ENCODE assay signal across 11 mouse cellular contexts in genomic region chr7:30531291-30531815, GRCm38 (mm10). TPM values are rescaled to one million over a fixed set of nuclear protein-coding genes. Genes with fewer than 3 reads are reported as not detected.
DNase-seq lines count a peak whose midpoint lies in the region; ATAC-seq and TF ChIP-seq lines count a peak whose summit lies in the region.
"Had no signal": no experiment of that assay in that cellular context is flagged by ENCODE, and none has a peak within 500 bp of the region (broad histone marks: within the 10 kb centered on the region; RNA-seq: fewer than 3 reads in every experiment).

No protein-coding gene starts in this region.

- peaks cover 44% of the 10 kb centered on the region for H3K4me1 ChIP-seq in forebrain, embryonic 15.5 days
- H3K4me1 ChIP-seq in hindbrain, embryonic 13.5 days (replicated peaks): peaks cover 53% of the 10 kb centered on the region
- peaks cover 14% of the 10 kb centered on the region for H3K4me1 ChIP-seq in midbrain, postnatal 0 days (ENCODE audit: insufficient read depth, low read length)
- H3K4me1 ChIP-seq in cerebellum, adult 2 months (ENCODE audit: control insufficient read depth, insufficient read depth, low read length): peaks cover 5% of the 10 kb centered on the region

- 84% methylated on average over 9 of the region's 9 CpGs for WGBS in forebrain, embryonic 15.5 days
- WGBS in hindbrain, embryonic 13.5 days: 86% methylated on average over 9 of the region's 9 CpGs
- 86% methylated on average over 9 of the region's 9 CpGs for WGBS in midbrain, postnatal 0 days
- 83% methylated on average over 9 of the region's 9 CpGs for WGBS in cerebellum, adult 2 months

- no peak overlapping the region for H3K4me3 ChIP-seq in forebrain, embryonic 15.5 days
- H3K4me3 ChIP-seq in hindbrain, embryonic 13.5 days: peak overlapping the region; percentile 75
- no peak overlapping the region for H3K4me3 ChIP-seq in midbrain, postnatal 0 days (ENCODE audit: low read depth, low read length)
- H3K4me3 ChIP-seq in cerebellum, adult 2 months (replicated peaks; ENCODE audit: insufficient read depth, low read depth, low read length): no peak overlapping the region
- H3K4me3 ChIP-seq: erythroblast, embryonic 14.5 days had no signal

- no peak for TF ChIP-seq POLR2A in cerebellum, adult 2 months (IDR thresholded peaks at IDR 0.05; ENCODE audit: borderline replicate concordance, insufficient read depth, low read length)

- peaks cover 60% of the 10 kb centered on the region for H3K36me3 ChIP-seq in forebrain, embryonic 15.5 days
- peaks cover 68% of the 10 kb centered on the region for H3K36me3 ChIP-seq in hindbrain, embryonic 13.5 days
- H3K36me3 ChIP-seq in midbrain, postnatal 0 days (ENCODE audit: insufficient read depth, low read length): peaks cover 56% of the 10 kb centered on the region

- H3K9me3 ChIP-seq in forebrain, embryonic 15.5 days: no peaks in the 10 kb centered on the region
- H3K9me3 ChIP-seq in hindbrain, embryonic 13.5 days: no peaks in the 10 kb centered on the region
- no peaks in the 10 kb centered on the region for H3K9me3 ChIP-seq in midbrain, postnatal 0 days (ENCODE audit: low read length)

- no peak for ATAC-seq in forebrain, embryonic 15.5 days (replicated peaks)
- ATAC-seq in hindbrain, embryonic 13.5 days (ENCODE audit: low FRiP score): no peak
- ATAC-seq in midbrain, postnatal 0 days (ENCODE audit: low FRiP score): no peak
- no peak for ATAC-seq in megakaryocyte, adult 5-6 weeks (ENCODE audit: poor library complexity, severe bottlenecking)

- H3K27ac ChIP-seq in forebrain, embryonic 15.5 days (replicated peaks): no peak overlapping the region
- H3K27ac ChIP-seq in hindbrain, embryonic 13.5 days: no peak overlapping the region
- H3K27ac ChIP-seq in midbrain, postnatal 0 days (ENCODE audit: low read depth, low read length): no peak overlapping the region
- no peak overlapping the region for H3K27ac ChIP-seq in cerebellum, adult 2 months (ENCODE audit: insufficient read depth, low read length)

- peak; percentile 57 for DNase-seq in layer of hippocampus, adult 9-11 months
- no peak for DNase-seq in layer of hippocampus, adult 9-10 months (ENCODE audit: low spot score)
- DNase-seq in midbrain, postnatal 0 days (ENCODE audit: low spot score): no peak
- no peak for DNase-seq in cerebellum, adult 2 months
- DNase-seq: adrenal gland, adult 2 months; cerebellum, adult 11-12 months; lung, adult 2 months had no signal

- H3K27me3 ChIP-seq in forebrain, embryonic 15.5 days: no peaks in the 10 kb centered on the region
- no peaks in the 10 kb centered on the region for H3K27me3 ChIP-seq in hindbrain, embryonic 13.5 days
- no peaks in the 10 kb centered on the region for H3K27me3 ChIP-seq in midbrain, postnatal 0 days (ENCODE audit: insufficient read depth, low read length)
- H3K27me3 ChIP-seq in cerebellum, adult 2 months (ENCODE audit: control insufficient read depth, insufficient read depth, low read length): no peaks in the 10 kb centered on the region

- TF ChIP-seq CTCF in midbrain, postnatal 0 days (IDR thresholded peaks at IDR 0.05): no peak
- no peak for TF ChIP-seq CTCF in cerebellum, adult 2 months (IDR thresholded peaks at IDR 0.05; ENCODE audit: borderline replicate concordance, insufficient read depth, low read depth, low read length)

- peak overlapping the region; percentile 78 for H3K4me2 ChIP-seq in forebrain, embryonic 15.5 days (replicated peaks)
- peak overlapping the region; percentile 91 for H3K4me2 ChIP-seq in hindbrain, embryonic 13.5 days
- H3K4me2 ChIP-seq in midbrain, postnatal 0 days (ENCODE audit: low read depth, low read length, poor library complexity, severe bottlenecking): no peak overlapping the region

- H3K9ac ChIP-seq in forebrain, embryonic 15.5 days (replicated peaks): peak overlapping the region; percentile 94; the same call in 1 of the 2 replicates
- peak overlapping the region; percentile 93 for H3K9ac ChIP-seq in hindbrain, embryonic 13.5 days
- 0 out of 2 replicates have a peak overlapping the region, but pooled peaks have one; percentile 36 for H3K9ac ChIP-seq in midbrain, postnatal 0 days (replicated peaks; ENCODE audit: low read length, poor library complexity, severe bottlenecking)

RNA-seq across cellular contexts. Expression of gene Arhgap33, which starts 3.5 kb away (rescaled TPM):
- polyA plus RNA-seq in forebrain, embryonic 15.5 days (2015; fragmentation: Nextera tagmentation; extraction: Ambion mirVana): 115 and 121 TPM in 2 replicates
- 103 and 111 TPM in 2 replicates for polyA plus RNA-seq in hindbrain, embryonic 13.5 days (2015; fragmentation: Nextera tagmentation; extraction: Ambion mirVana)
- total RNA-seq in midbrain, postnatal 0 days (2014; rRNA removed): 67.0 and 68.2 TPM in 2 replicates
- polyA plus RNA-seq in midbrain, postnatal 0 days (2015; fragmentation: Nextera tagmentation; extraction: Ambion mirVana): 113 TPM in 2 replicates
- 7.0 and 10.6 TPM in 2 replicates for total RNA-seq in megakaryocyte, adult 5-6 weeks (2015)
- 3.1 and 4.9 TPM in 2 replicates for total RNA-seq in megakaryocyte, adult 5-6 weeks (2017)
- polyA plus RNA-seq in cerebellum, adult 2 months (2012; rRNA removed): 38.5 and 39.8 TPM in 2 replicates

RNA-seq across cellular contexts. Expression of gene Hspb6, which starts 20.6 kb away (rescaled TPM):
- 9.3 and 10.4 TPM in 2 replicates for polyA plus RNA-seq in forebrain, embryonic 15.5 days (2015; fragmentation: Nextera tagmentation; extraction: Ambion mirVana)
- polyA plus RNA-seq in hindbrain, embryonic 13.5 days (2015; fragmentation: Nextera tagmentation; extraction: Ambion mirVana): 7.8 and 7.9 TPM in 2 replicates
- 5.9 and 6.2 TPM in 2 replicates for total RNA-seq in midbrain, postnatal 0 days (2014; rRNA removed)
- 13.4 and 13.5 TPM in 2 replicates for polyA plus RNA-seq in midbrain, postnatal 0 days (2015; fragmentation: Nextera tagmentation; extraction: Ambion mirVana)
- total RNA-seq in megakaryocyte, adult 5-6 weeks (2015): 10.7 and 11.0 TPM in 2 replicates
- 3.8 and 5.2 TPM in 2 replicates for total RNA-seq in megakaryocyte, adult 5-6 weeks (2017)
- 23.8 and 24.3 TPM in 2 replicates for polyA plus RNA-seq in cerebellum, adult 2 months (2012; rRNA removed)

RNA-seq across cellular contexts. Expression of gene Proser3, which starts 20.7 kb away (rescaled TPM):
- 12.3 and 13.9 TPM in 2 replicates for polyA plus RNA-seq in forebrain, embryonic 15.5 days (2015; fragmentation: Nextera tagmentation; extraction: Ambion mirVana)
- 8.1 and 8.4 TPM in 2 replicates for polyA plus RNA-seq in hindbrain, embryonic 13.5 days (2015; fragmentation: Nextera tagmentation; extraction: Ambion mirVana)
- total RNA-seq in midbrain, postnatal 0 days (2014; rRNA removed): 15.2 and 23.3 TPM in 2 replicates
- polyA plus RNA-seq in midbrain, postnatal 0 days (2015; fragmentation: Nextera tagmentation; extraction: Ambion mirVana): 3.3 and 3.4 TPM in 2 replicates
- 3.6 and 6.6 TPM in 2 replicates for total RNA-seq in megakaryocyte, adult 5-6 weeks (2015)
- 2.4 and 2.6 TPM in 2 replicates for total RNA-seq in megakaryocyte, adult 5-6 weeks (2017)
- polyA plus RNA-seq in cerebellum, adult 2 months (2012; rRNA removed): 5.6 and 7.4 TPM in 2 replicates

RNA-seq across cellular contexts. Expression of gene Lin37, which starts 28.3 kb away (rescaled TPM):
- 58.9 and 63.3 TPM in 2 replicates for polyA plus RNA-seq in forebrain, embryonic 15.5 days (2015; fragmentation: Nextera tagmentation; extraction: Ambion mirVana)
- polyA plus RNA-seq in hindbrain, embryonic 13.5 days (2015; fragmentation: Nextera tagmentation; extraction: Ambion mirVana): 51.7 and 57.9 TPM in 2 replicates
- 15.7 and 32.0 TPM in 2 replicates for total RNA-seq in midbrain, postnatal 0 days (2014; rRNA removed)
- polyA plus RNA-seq in midbrain, postnatal 0 days (2015; fragmentation: Nextera tagmentation; extraction: Ambion mirVana): 53.5 and 54.1 TPM in 2 replicates
- total RNA-seq in megakaryocyte, adult 5-6 weeks (2015): 54.7 and 64.1 TPM in 2 replicates
- 13.0 and 22.4 TPM in 2 replicates for total RNA-seq in megakaryocyte, adult 5-6 weeks (2017)
- polyA plus RNA-seq in cerebellum, adult 2 months (2012; rRNA removed): 60.2 and 62.5 TPM in 2 replicates

RNA-seq across cellular contexts. Expression of gene U2af1l4, which starts 31.7 kb away (rescaled TPM):
- 118 and 122 TPM in 2 replicates for polyA plus RNA-seq in forebrain, embryonic 15.5 days (2015; fragmentation: Nextera tagmentation; extraction: Ambion mirVana)
- 98.9 and 105 TPM in 2 replicates for polyA plus RNA-seq in hindbrain, embryonic 13.5 days (2015; fragmentation: Nextera tagmentation; extraction: Ambion mirVana)
- 54.7 and 64.2 TPM in 2 replicates for total RNA-seq in midbrain, postnatal 0 days (2014; rRNA removed)
- polyA plus RNA-seq in midbrain, postnatal 0 days (2015; fragmentation: Nextera tagmentation; extraction: Ambion mirVana): 96.4 and 97.0 TPM in 2 replicates
- total RNA-seq in megakaryocyte, adult 5-6 weeks (2015): 15.2 and 19.6 TPM in 2 replicates
- total RNA-seq in megakaryocyte, adult 5-6 weeks (2017): 63.3 and 69.7 TPM in 2 replicates
- 109 and 117 TPM in 2 replicates for polyA plus RNA-seq in cerebellum, adult 2 months (2012; rRNA removed)

Comparison
In these comparisons a context has a peak if more than half of its experiments do, and no peak if none do; other contexts are left out.
1. H3K9ac ChIP-seq: peak in every context shown above with its lines; median percentile 94 in forebrain, embryonic 15.5 days; 93 in hindbrain, embryonic 13.5 days; 36 in midbrain, postnatal 0 days.